Mouse (Mus musculus): ENCODE results near the gene Cdc37.

DNA sequence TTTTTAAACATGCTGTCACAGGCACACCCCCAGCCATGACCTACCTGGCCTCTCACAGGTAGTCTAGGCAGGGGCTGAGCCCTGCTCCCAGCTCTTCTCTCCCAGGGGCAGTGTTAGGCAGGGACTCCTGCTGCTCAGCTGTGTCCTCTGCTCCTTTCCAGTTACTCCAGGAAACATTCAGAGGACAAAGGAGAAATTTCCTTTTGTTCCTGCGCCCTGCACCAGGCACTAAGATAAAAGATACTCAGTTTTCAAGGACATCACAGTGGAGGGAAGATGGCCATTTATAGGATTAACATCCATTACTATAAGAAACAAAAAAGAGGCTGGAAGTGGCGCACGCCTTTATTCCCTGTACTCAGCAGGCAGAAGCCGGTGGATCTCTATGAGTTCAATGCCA, 53.8 kb downstream of the Cdc37 start:
- no peak for TF ChIP-seq GATA1 (IDR thresholded peaks at IDR 0.05; ENCODE audit: low read length)
- no peak for TF ChIP-seq TAL1 (IDR thresholded peaks at IDR 0.05; ENCODE audit: low read length)
